Mouse (Mus musculus) midbrain, embryonic 15.5 days (tissue): Measurements from ENCODE around the gene Ccz1. TPM values are rescaled to one million over a fixed set of nuclear protein-coding genes. Genes with fewer than 3 reads are reported as not detected.

Experiments used
- ATAC-seq: fragments of 200-750 bp; cut with Nextera tagmentation; replicated peaks from 2 replicates; pipeline ENCODE4 v1.8.0; 2017; ENCODE audit warnings: moderate TSS enrichment
- H3K27ac ChIP-seq: fragments of 300-500 bp; sonication (generic); 2 replicates; pipeline ENCODE4 v1.5.1; 2015; ENCODE audit warnings: mild to moderate bottlenecking, inconsistent platforms
- H3K27me3 ChIP-seq: fragments of 300-500 bp; sonication (generic); replicated peaks from 2 replicates; pipeline ENCODE4 v1.6.1; 2015; ENCODE audit warnings: inconsistent platforms
- H3K36me3 ChIP-seq: fragments of 300-500 bp; sonication (generic); replicated peaks from 2 replicates; pipeline ENCODE4 v1.6.1; 2015; ENCODE audit warnings: inconsistent platforms
- H3K4me1 ChIP-seq: fragments of 300-500 bp; sonication (generic); 2 replicates; pipeline ENCODE4 v1.6.1; 2015; ENCODE audit warnings: inconsistent platforms
- H3K4me2 ChIP-seq: fragments of 300-500 bp; sonication (generic); 2 replicates; pipeline ENCODE4 v1.6.1; 2015; ENCODE audit warnings: inconsistent platforms, mild to moderate bottlenecking, moderate library complexity
- H3K4me3 ChIP-seq: fragments of 300-500 bp; sonication (generic); 2 replicates; pipeline ENCODE4 v1.5.1; 2015; ENCODE audit warnings: mild to moderate bottlenecking, inconsistent platforms
- H3K9ac ChIP-seq: fragments of 300-500 bp; sonication (generic); 2 replicates; pipeline ENCODE4 v1.6.1; 2015; ENCODE audit warnings: mild to moderate bottlenecking, inconsistent platforms
- H3K9me3 ChIP-seq: fragments of 300-500 bp; sonication (generic); 2 replicates; pipeline ENCODE4 v1.6.1; 2016; ENCODE audit warnings: inconsistent platforms
- WGBS: fragments of 180-500 bp; shearing (Covaris S2); methylation state at CpG from one replicate; pipeline ENCODE4 v1.1.7; 2015; ENCODE audit warnings: mixed read lengths; 5-methylcytosine and 5-hydroxymethylcytosine counted together
- polyA plus RNA-seq: library from polyadenylated mRNA; unstranded; fragments of >200 nt; fragmentation: Nextera tagmentation; extraction: Ambion mirVana; gene quantifications from 2 replicates; pipeline ENCODE4 v1.2.1, GENCODE M21; 2015

The Ccz1 gene
- polyA plus RNA-seq = 75.2 and 77.7 TPM in 2 replicates

GRCm38 (mm10) chr5:144014551-144015311 lies at the start of gene Ccz1:
Gene Ccz1, minus strand, starts transcription at chr5:144014877.
- H3K27me3 ChIP-seq = no peaks in the 10 kb centered on the region
- peaks cover 21% of the 10 kb centered on the region; the same call in 1 of the 2 replicates for H3K36me3 ChIP-seq
- peak; percentile 99 for ATAC-seq
- no peaks in the 10 kb centered on the region for H3K9me3 ChIP-seq
- peak within 1 kb of the TSS; percentile 84 for H3K27ac ChIP-seq
- WGBS = 3% methylated on average over 47 of the region's 47 CpGs
- peak within 1 kb of the TSS; percentile 96 for H3K9ac ChIP-seq
- H3K4me2 ChIP-seq = peak within 1 kb of the TSS; percentile 53
- peak within 1 kb of the TSS; percentile 94 for H3K4me3 ChIP-seq
- peaks cover 12% of the 10 kb centered on the region for H3K4me1 ChIP-seq

DNA sequence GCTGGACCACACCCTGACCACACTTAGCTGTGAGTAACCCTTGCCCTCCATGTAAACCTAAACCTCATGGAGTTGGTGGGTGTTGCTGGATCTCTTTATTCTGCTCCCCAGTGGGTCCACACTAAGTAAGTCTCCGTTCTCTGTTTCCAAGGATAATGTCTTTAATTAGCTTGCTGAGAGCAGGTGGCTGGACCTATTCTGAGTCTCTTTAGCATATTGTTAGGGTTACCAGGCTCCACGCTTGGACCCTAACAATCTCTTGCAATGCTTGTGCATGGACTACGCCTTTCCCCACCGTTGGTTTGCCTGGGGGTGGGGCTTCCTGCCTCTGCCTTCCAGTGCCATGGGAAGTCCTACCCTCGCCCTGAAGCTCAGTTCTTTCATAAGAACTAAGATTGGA lies 49.4 kb upstream of the Ccz1 start:
- WGBS = 62% methylated on average over 5 of the region's 5 CpGs
- no peak for ATAC-seq
- H3K9me3 ChIP-seq = no peaks in the 10 kb centered on the region

DNA sequence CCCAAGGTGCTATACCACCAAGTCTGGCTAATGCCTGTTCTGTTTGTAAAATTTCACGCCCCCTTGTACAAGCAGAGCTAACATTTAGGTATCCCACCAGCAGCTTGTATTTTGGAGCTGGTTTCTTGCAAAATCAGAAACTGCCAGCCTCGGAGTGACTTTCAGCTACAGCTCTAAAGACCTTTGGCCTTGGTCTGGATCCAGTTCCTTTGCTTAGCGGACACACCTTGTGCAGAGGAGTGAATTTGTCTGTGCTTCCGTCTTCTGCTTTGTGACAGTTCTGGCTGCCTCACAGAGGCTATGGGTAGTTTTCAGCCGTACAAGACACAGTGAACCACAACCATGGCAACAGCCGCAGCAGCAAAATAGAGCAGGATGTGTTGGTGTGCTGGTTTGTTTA lies 39.7 kb upstream of the Ccz1 start:
- Histone ChIP-seq H3K27ac (no peak overlapping the region), H3K27me3 (no peaks in the 10 kb centered on the region), H3K4me1 (no peaks in the 10 kb centered on the region), H3K9ac (no peak overlapping the region), H3K36me3 (no peaks in the 10 kb centered on the region), H3K4me3 (no peak overlapping the region), H3K9me3 (no peaks in the 10 kb centered on the region), H3K4me2 (no peak overlapping the region)
- ATAC-seq = no peak
- WGBS = 91% methylated on average over 6 of the region's 6 CpGs

More for the DNA sequence above, 49.4 kb upstream of the Ccz1 start:
- H3K9ac ChIP-seq = no peak overlapping the region
- H3K4me3 ChIP-seq = no peak overlapping the region
- no peaks in the 10 kb centered on the region for H3K36me3 ChIP-seq
- no peaks in the 10 kb centered on the region for H3K27me3 ChIP-seq
- no peak overlapping the region for H3K27ac ChIP-seq
- H3K4me2 ChIP-seq = no peak overlapping the region
- H3K4me1 ChIP-seq = no peaks in the 10 kb centered on the region

- H3K9ac ChIP-seq = no peak overlapping the region
- no peaks in the 10 kb centered on the region for H3K27me3 ChIP-seq
- WGBS = 52% methylated on average over 3 of the region's 3 CpGs
- no peaks in the 10 kb centered on the region for H3K36me3 ChIP-seq
- H3K4me3 ChIP-seq = no peak overlapping the region
- no peaks in the 10 kb centered on the region for H3K4me1 ChIP-seq
- no peak overlapping the region for H3K4me2 ChIP-seq
- H3K9me3 ChIP-seq = no peaks in the 10 kb centered on the region
- no peak overlapping the region for H3K27ac ChIP-seq
- ATAC-seq = no peak
Observed at GRCm38 (mm10) chr5:144053450-144053849, 38.8 kb upstream of the Ccz1 start.

DNA sequence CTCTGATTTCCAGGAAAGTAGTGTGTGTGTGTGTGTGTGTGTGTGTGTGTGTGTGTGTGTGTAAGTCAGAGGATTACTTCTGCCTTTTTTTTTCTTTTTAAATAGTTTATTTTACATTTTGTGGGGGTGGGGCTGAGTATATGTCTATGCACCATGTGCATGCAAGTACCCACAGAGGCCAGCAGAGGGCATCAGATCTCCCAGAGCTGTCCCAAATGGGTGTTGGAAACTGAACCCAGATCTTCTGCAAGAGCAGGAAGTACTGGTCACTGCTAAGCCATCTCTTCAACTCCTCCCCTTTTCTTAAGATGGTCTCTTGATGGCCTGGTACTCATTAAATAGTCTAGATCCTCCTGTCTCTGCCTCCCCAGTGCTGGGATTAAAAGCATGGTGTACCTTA lies 36.6 kb upstream of the Ccz1 start:
- Histone ChIP-seq H3K9me3 (no peaks in the 10 kb centered on the region), H3K4me2 (no peak overlapping the region), H3K4me3 (no peak overlapping the region), H3K4me1 (no peaks in the 10 kb centered on the region), H3K36me3 (no peaks in the 10 kb centered on the region), H3K9ac (no peak overlapping the region), H3K27me3 (no peaks in the 10 kb centered on the region), H3K27ac (no peak overlapping the region)
- no peak for ATAC-seq

- Histone ChIP-seq H3K4me1 (no peaks in the 10 kb centered on the region), H3K27ac (no peak overlapping the region), H3K36me3 (no peaks in the 10 kb centered on the region), H3K4me3 (no peak overlapping the region), H3K9ac (no peak overlapping the region), H3K4me2 (no peak overlapping the region), H3K9me3 (no peaks in the 10 kb centered on the region), H3K27me3 (no peaks in the 10 kb centered on the region)
- ATAC-seq = no peak
- WGBS = 72% methylated on average over 3 of the region's 3 CpGs
Observed at GRCm38 (mm10) chr5:144049881-144050280, 35.2 kb upstream of the Ccz1 start.

- Histone ChIP-seq H3K27ac (no peak overlapping the region), H3K4me2 (no peak overlapping the region), H3K9me3 (no peaks in the 10 kb centered on the region), H3K4me3 (no peak overlapping the region), H3K4me1 (no peaks in the 10 kb centered on the region), H3K9ac (no peak overlapping the region), H3K27me3 (no peaks in the 10 kb centered on the region), H3K36me3 (no peaks in the 10 kb centered on the region)
- no peak for ATAC-seq
- 63% methylated on average over 13 of the region's 13 CpGs for WGBS
Observed at GRCm38 (mm10) chr5:144047324-144047723, 32.6 kb upstream of the Ccz1 start.

GRCm38 (mm10) chr5:144043166-144043565 lies 28.5 kb upstream of the Ccz1 start:
- Histone ChIP-seq H3K9ac (no peak overlapping the region), H3K4me2 (no peak overlapping the region), H3K9me3 (no peaks in the 10 kb centered on the region), H3K36me3 (no peaks in the 10 kb centered on the region), H3K4me1 (no peaks in the 10 kb centered on the region), H3K27me3 (no peaks in the 10 kb centered on the region), H3K4me3 (no peak overlapping the region), H3K27ac (no peak overlapping the region)
- 88% methylated on average over 11 of the region's 11 CpGs for WGBS
- ATAC-seq = no peak

- H3K36me3 ChIP-seq = no peaks in the 10 kb centered on the region
- H3K9ac ChIP-seq = no peak overlapping the region
- WGBS = 44% methylated on average over 11 of the region's 11 CpGs
- no peak for ATAC-seq
- no peak overlapping the region for H3K4me3 ChIP-seq
- H3K4me1 ChIP-seq = no peaks in the 10 kb centered on the region
- no peaks in the 10 kb centered on the region for H3K27me3 ChIP-seq
- H3K27ac ChIP-seq = no peak overlapping the region
- H3K9me3 ChIP-seq = no peaks in the 10 kb centered on the region
- H3K4me2 ChIP-seq = no peak overlapping the region
Observed at GRCm38 (mm10) chr5:144040720-144041364, 26.2 kb upstream of the Ccz1 start.

DNA sequence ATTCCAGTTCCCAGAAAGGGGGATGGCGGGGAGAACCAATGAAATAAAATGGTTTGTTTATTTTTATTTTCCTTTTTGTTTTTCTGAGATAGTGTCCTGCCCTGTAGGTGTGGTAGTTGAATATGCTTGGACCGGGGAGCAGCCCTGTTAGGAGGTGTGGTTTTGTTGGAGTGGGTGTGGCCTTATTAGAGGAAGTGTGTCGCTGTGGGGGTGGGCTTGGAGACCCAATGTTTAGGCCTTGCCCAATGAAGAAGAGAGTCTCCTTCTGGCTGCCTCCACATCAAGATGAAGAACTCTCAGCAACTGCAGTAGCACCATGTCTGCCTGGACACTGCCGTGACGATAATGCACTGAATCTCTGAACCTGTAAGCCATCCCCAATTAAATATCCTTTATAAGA lies 25.2 kb upstream of the Ccz1 start:
- H3K36me3 ChIP-seq = no peaks in the 10 kb centered on the region
- 94% methylated on average over 5 of the region's 5 CpGs for WGBS
- H3K9ac ChIP-seq = no peak overlapping the region
- H3K4me1 ChIP-seq = no peaks in the 10 kb centered on the region
- ATAC-seq = no peak
- H3K9me3 ChIP-seq = no peaks in the 10 kb centered on the region
- H3K4me3 ChIP-seq = no peak overlapping the region
- H3K27ac ChIP-seq = no peak overlapping the region
- H3K4me2 ChIP-seq = no peak overlapping the region
- H3K27me3 ChIP-seq = no peaks in the 10 kb centered on the region

GRCm38 (mm10) chr5:144039156-144039675 lies 24.5 kb upstream of the Ccz1 start:
- no peaks in the 10 kb centered on the region for H3K36me3 ChIP-seq
- ATAC-seq = no peak
- H3K4me3 ChIP-seq = no peak overlapping the region
- H3K27ac ChIP-seq = no peak overlapping the region
- no peaks in the 10 kb centered on the region for H3K4me1 ChIP-seq
- 79% methylated on average over 9 of the region's 9 CpGs for WGBS
- no peaks in the 10 kb centered on the region for H3K9me3 ChIP-seq
- H3K27me3 ChIP-seq = no peaks in the 10 kb centered on the region
- no peak overlapping the region for H3K9ac ChIP-seq
- H3K4me2 ChIP-seq = no peak overlapping the region

DNA sequence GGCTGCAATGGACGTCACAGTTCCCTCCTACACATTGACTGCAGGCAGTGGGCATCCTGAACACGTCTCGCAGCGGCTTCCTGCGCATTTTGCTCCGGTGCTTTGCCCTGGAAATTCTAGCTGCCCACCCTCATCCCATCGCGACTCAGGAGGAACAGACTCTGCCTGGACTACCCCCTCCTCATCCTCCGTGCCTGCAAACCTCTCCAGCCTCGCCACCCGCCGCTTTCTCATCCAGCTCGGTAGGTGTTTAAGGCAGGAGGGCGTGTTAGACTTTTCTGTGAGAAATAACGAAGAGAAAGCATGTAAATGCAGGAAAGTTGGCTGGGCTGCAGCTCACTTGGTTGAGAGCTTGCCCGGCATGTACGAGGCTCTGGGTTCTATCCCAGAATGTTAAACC lies 22.3 kb upstream of the Ccz1 start:
- 58% methylated on average over 17 of the region's 17 CpGs for WGBS
- H3K9me3 ChIP-seq = no peaks in the 10 kb centered on the region
- ATAC-seq = no peak
- no peaks in the 10 kb centered on the region for H3K4me1 ChIP-seq
- H3K9ac ChIP-seq = no peak overlapping the region
- no peaks in the 10 kb centered on the region for H3K36me3 ChIP-seq
- no peaks in the 10 kb centered on the region for H3K27me3 ChIP-seq
- H3K27ac ChIP-seq = no peak overlapping the region
- peak overlapping the region; percentile 16 for H3K4me2 ChIP-seq
- no peak overlapping the region for H3K4me3 ChIP-seq

DNA sequence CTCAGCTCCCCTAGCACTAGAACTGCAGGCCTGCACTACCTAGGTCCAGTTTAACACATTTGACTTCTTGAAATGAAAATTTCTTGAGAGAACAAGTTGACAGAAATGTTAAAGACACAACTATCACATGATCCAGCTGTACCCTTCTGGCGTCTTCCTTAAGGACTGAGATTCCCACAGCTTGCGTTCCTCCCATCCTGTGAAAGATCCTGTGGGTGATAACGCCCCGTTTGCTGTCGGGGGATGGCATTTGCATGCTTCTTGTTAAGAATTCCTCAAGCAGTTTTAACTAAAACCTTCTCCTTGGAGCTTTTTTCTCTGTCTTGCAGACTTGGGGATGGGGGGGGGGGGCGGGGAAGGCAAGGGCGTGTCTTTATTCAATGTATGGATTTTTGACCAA lies 19.9 kb upstream of the Ccz1 start:
- Histone ChIP-seq H3K4me3 (no peak overlapping the region), H3K4me1 (no peaks in the 10 kb centered on the region), H3K27ac (no peak overlapping the region), H3K9me3 (no peaks in the 10 kb centered on the region), H3K27me3 (no peaks in the 10 kb centered on the region), H3K36me3 (no peaks in the 10 kb centered on the region), H3K9ac (no peak overlapping the region), H3K4me2 (no peak overlapping the region)
- 85% methylated on average over 7 of the region's 7 CpGs for WGBS
- ATAC-seq = no peak
